Mouse (Mus musculus): ENCODE data around the gene Klk7. TPM values are rescaled to one million over a fixed set of nuclear protein-coding genes. Genes with fewer than 3 reads are reported as not detected.

Gene Klk7
- total RNA-seq (2017): not detected in 3 replicates

DNA sequence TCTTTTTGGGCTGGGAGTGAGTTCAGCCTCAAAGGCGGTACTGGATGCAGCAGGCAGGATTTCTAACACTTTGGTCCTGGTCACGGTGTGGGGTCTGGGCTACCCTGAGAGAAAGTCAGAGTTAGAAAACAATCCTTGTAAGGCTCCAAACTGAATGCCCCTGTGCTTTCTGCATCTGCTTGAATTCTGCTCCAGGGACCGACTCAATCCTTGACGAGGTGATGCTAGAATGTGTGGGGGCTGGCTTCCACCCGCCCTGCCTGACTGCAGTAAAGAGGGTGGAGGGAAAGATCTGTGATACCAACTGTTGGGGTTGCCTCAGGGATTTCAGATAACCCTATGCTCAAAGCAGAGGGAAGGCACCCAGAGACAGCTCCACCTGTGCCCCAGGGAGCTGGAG lies at the start of gene Klk7:
Gene Klk7, plus strand, starts transcription at position 301 of the 400 bp plus-strand sequence.
- ATAC-seq (replicated peaks; ENCODE audit: insufficient number of reproducible peaks, low FRiP score, low TSS enrichment, poor library complexity, severe bottlenecking): no peak

DNA sequence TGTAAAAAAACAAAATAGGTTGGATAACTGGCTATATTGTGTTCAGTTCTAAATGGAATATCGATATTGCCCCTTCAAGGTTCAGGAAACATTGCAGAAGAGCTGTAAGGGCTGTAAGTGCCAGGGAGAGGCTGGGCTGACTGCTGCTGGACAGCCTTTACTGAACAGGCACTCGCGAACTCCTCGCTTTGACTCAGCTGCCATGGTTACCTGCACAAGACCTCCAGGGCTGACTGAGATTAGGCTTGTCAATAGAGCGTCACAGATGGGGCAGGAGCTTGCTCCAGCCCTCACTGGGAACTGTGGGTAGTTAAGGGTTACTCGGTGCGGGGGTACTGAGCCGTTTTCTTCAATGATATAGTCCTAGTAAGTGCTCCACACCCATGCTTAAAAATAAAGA lies 44.6 kb upstream of the Klk7 start:
- no peak for ATAC-seq (replicated peaks; ENCODE audit: insufficient number of reproducible peaks, low FRiP score, low TSS enrichment, poor library complexity, severe bottlenecking)

DNA sequence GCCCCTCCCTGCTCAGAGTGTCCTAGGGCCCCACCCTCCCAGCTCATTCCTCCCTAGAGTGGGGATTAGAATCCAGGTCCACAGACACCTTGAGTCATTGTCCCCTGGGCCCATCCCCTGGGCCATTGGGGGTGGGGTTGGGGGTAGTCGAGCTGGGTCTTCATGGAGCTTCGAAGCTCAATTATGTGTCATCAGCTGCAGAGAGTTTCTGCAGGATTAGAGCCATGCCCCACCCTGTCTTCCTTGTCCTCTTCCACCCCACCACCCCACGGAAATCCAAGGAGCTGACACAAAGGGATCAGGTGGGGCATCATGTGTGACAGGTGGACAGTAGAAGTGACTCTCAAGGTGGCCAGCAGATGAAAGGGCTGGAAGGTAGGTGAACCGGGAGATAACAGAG lies 42.5 kb upstream of the Klk7 start, which contains the start of gene Klk12:
Gene Klk12, plus strand, starts transcription at position 301 of the 400 bp plus-strand sequence.
- ATAC-seq (replicated peaks; ENCODE audit: insufficient number of reproducible peaks, low FRiP score, low TSS enrichment, poor library complexity, severe bottlenecking): no peak

DNA sequence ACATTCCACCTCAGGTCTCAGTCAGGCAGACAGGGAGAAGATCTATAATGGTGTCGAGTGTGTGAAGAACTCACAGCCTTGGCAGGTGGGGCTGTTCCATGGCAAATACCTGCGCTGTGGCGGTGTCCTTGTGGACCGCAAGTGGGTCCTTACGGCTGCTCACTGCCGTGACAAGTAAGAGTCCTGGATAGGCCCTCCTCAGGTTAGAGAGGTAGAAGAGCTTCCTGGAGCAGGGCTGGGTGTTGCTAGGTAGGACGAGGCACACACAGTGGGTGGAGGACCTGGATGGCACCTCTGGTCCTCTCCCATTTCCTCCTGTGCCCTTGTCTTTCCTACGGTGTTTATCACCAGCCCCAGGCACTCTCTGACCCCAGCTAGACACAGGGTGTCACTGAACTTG lies 41.5 kb upstream of the Klk7 start:
- ATAC-seq (replicated peaks; ENCODE audit: insufficient number of reproducible peaks, low FRiP score, low TSS enrichment, poor library complexity, severe bottlenecking): no peak

DNA sequence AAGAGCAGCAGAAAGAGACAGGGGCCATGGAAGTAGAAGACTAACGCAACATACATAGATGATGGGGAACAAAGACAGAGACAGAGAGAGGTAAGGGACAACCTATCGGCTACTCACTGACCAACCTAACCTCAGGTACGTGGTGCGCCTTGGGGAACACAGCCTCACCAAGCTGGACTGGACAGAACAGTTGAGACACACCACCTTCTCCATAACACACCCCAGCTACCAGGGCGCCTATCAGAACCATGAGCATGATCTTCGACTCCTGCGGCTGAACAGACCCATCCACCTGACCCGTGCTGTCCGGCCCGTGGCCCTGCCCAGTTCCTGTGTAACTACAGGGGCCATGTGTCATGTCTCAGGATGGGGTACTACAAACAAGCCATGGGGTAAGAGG lies 40.4 kb upstream of the Klk7 start:
- no peak for ATAC-seq (replicated peaks; ENCODE audit: insufficient number of reproducible peaks, low FRiP score, low TSS enrichment, poor library complexity, severe bottlenecking)

DNA sequence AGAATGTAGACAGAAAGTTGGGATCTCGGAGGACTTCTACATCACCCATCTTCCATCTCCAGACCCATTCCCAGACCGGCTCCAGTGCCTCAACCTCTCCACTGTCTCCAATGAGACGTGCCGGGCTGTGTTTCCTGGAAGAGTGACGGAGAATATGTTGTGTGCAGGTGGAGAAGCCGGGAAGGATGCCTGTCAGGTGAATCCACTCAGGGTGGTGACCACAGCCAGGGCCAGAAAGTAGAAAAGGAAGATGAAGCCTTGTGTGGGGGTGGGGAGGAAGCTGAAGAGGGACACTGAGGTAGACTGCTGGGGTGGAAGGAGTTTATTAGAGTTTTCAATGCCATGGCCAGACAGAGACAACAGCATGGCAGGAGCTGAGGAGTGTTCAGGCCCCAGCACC lies 39.2 kb upstream of the Klk7 start:
- no peak for ATAC-seq (replicated peaks; ENCODE audit: insufficient number of reproducible peaks, low FRiP score, low TSS enrichment, poor library complexity, severe bottlenecking)

DNA sequence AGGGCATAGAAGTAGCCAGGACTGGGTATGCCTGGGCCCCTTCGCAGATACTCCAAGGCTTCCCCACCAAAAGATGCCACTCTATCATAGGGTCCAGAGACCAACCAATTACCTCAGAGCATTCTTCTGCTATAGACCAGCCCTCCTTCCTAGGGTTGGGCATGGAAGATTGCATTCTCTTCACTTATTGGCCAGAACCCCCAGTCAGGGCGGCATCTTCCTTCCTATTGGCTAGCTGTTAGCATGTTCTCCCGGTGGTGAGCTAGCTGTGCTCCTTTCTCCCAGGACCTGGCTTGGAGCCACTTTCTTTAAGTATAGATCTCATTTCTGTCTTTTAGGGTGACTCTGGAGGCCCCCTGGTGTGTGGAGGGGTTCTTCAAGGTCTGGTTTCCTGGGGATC lies 38.2 kb upstream of the Klk7 start:
- no peak for ATAC-seq (replicated peaks; ENCODE audit: insufficient number of reproducible peaks, low FRiP score, low TSS enrichment, poor library complexity, severe bottlenecking)

DNA sequence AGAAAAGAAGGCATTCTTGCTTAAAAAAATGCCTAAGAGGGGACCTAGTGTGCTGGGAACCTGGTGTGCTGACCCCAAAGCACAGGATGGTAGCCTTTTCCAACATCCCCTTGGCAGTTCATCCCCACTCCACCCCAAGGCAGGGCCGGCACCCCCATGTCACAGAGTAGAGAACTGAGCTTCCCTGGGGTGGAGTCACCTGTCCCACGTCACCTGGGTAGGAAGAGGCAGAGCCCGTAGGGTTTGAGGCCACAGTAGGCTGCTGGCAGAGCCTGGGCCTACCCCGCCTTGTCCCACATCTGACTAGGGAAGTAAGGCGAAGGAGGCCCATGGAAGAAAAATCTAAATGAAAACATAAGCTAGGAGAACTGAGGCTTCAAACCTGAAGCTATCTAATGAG lies 36.7 kb upstream of the Klk7 start, which contains the start of gene Klk11:
Gene Klk11, plus strand, starts transcription at position 241 of the 400 bp plus-strand sequence.
- ATAC-seq (replicated peaks; ENCODE audit: insufficient number of reproducible peaks, low FRiP score, low TSS enrichment, poor library complexity, severe bottlenecking): no peak

DNA sequence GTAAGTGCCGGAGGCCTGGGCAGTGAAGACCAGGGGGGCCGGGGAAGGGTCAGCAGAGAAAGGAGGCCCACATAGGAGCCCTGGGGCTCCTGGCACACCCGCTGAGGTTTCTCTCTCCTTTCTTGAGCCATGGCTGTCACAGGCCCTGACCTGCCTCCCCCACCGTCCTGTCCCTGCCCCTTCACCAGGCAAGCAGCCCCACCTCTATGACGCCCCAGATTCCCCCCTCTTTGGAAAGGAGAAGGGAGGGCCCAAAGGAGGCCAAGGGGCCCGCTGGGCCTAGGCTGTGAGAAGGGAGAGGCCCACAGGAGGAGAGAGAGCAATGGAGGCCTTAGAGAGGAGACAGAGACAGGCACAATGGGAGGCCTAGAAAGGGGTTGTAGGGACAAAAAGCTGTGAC lies 36.3 kb upstream of the Klk7 start:
- no peak for ATAC-seq (replicated peaks; ENCODE audit: insufficient number of reproducible peaks, low FRiP score, low TSS enrichment, poor library complexity, severe bottlenecking)

DNA sequence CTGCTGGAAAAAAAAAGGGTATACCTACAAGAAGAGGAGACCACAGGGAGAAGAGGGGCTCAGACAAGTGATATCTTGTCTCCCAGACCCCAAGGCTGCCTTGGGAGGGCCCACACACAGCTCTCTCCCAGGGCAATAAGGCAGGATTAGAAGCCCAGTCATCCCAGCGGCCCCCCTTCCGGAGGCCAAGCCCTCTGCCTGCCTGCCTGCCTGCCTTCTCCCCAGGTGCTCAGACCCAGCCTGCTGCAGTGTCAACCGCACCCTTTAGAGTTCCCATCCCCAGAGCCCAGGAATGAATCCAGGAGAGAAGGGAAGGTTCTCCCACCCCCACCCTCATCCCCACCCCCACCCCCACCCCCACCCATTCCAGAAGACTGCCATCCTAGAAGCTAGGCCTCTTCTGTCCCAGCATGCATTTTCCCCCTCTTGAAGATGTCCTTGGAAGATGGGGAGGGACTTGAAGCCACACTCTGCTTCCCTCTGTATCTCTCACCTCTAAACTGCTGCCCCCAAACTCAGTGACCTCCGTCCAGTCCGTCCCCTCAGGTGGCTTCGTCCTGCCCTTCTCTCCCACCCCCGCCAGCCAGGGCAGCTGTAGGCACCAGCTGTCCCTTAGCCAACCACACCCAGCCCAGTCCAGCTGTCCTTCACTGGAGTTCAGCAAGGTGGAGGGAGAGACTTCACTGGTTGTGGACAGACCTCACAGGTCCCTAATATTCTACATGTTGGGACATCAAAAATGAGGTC lies 35.6 kb upstream of the Klk7 start:
- ATAC-seq (replicated peaks; ENCODE audit: insufficient number of reproducible peaks, low FRiP score, low TSS enrichment, poor library complexity, severe bottlenecking): no peak

DNA sequence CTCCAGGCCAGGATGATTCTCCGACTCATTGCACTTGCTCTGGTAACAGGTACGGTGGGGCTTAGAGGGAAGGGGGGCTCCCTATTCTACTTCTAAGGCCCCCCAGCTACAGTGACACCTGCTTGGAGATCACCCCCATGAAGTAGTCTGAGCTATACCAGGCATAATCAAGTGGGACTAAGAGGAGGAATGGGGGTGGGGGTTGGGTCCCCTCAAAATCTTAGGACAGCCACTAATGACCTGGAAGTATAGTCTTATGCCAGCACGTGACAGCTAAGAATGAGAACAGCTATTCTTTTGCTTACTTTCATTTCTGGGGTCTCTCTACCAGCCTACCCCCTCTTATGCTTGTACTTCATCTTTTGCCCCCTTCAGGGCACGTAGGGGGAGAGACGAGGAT lies 34.6 kb upstream of the Klk7 start:
- no peak for ATAC-seq (replicated peaks; ENCODE audit: insufficient number of reproducible peaks, low FRiP score, low TSS enrichment, poor library complexity, severe bottlenecking)

DNA sequence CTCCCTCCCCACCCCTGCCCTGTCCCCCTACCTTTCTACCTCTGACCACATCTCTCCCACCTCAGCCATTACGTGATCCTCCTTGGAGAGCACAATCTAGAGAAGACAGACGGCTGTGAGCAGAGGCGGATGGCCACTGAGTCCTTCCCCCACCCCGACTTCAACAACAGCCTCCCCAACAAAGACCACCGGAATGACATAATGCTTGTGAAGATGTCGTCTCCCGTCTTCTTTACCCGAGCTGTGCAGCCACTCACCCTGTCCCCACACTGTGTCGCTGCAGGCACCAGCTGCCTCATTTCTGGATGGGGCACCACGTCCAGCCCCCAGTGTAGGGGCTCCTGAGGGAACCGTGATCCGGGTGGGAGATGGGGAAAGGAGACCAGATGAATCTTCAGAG lies 33.7 kb upstream of the Klk7 start:
- no peak for ATAC-seq (replicated peaks; ENCODE audit: insufficient number of reproducible peaks, low FRiP score, low TSS enrichment, poor library complexity, severe bottlenecking)

DNA sequence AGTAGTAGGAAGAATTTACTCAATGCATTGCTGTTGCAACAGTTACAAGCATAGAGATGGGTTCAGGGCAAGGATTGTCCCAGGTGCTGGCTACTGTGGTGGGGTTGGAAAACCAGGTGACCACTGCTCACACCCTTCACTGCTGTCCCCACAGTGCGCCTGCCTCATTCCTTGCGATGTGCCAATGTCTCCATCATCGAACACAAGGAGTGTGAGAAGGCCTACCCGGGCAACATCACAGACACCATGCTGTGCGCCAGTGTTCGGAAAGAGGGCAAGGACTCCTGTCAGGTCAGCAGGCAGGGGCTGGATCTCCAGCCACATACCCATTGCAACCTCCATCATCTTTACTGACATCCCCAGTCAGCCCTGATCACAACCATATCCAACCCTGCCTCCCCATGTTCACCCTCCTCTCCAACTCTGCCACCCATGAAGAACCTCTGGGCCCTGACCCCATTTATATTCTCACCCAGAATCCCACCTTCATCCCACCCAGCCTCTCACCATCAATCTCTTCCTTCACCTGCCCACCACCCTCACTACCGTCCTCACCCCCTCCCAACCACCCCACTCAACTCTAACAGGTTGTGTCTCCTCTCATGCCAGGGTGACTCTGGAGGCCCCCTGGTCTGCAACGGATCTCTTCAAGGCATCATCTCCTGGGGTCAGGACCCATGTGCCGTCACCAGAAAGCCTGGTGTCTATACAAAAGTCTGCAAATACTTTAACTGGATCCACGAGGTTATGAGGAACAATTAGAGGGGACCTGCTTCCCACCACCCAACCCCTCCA lies 32.7 kb upstream of the Klk7 start:
- ATAC-seq (replicated peaks; ENCODE audit: insufficient number of reproducible peaks, low FRiP score, low TSS enrichment, poor library complexity, severe bottlenecking): no peak

DNA sequence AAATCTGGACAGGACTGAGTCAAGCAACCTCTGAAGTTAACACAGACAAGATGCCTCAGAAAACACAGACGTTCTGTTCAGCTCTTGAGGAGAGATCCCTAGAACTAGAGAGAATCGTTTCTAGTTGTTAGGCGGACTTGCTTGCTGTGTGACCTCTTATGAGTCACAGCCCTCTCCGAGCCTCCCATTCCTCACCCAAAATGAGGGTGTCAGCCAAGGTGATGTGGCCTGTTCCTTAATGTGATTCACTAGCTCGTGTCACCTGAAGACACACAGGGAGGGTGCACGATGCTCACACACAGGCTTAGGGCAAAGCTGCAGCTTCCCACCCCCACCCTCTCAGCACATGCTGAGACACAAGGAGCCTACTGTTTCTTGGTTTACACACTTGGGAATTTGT lies 30.9 kb upstream of the Klk7 start:
- ATAC-seq (replicated peaks; ENCODE audit: insufficient number of reproducible peaks, low FRiP score, low TSS enrichment, poor library complexity, severe bottlenecking): no peak

DNA sequence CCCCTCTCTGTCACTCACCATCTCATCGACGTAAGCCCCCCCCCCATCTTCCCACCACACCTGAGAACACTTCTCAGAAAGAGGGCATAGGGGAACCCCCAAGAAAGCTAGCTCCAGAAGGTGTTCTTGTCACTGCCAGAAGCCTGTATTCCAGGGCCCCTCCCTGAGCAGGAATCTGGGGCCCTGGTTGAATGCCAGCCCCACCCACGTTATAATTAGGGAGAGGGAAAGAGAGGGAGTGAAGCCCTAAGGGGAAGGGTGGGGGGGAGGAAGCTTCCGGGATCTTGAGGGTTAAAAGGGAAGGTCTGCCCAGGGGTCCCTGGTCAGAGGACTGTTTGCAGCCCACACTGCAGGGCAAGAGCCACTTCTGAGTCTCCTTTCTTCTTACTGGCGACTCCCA lies 30.3 kb upstream of the Klk7 start, which contains the start of gene Klk10:
Gene Klk10, plus strand, starts transcription at position 290 of the 400 bp plus-strand sequence.
- no peak for ATAC-seq (replicated peaks; ENCODE audit: insufficient number of reproducible peaks, low FRiP score, low TSS enrichment, poor library complexity, severe bottlenecking)

DNA sequence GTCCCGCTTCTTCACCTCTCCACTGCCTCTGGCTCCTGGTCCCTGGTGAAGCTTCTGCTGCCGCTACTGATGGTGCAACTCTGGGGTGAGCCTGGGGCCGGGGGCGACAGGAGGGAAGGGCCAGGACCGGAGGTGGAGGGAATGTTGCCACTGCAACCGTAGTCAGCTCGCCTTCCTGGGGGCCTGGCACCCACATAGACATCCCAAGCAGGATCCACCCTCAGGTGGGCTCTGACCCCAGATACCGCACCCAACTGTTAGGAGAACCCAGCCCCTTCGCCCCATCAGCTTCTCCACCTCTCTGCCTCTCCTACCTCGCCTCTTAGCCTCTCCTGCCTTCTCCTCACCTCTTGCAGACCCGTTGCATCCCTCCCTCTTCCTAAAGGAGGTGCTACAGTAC lies 29.6 kb upstream of the Klk7 start:
- no peak for ATAC-seq (replicated peaks; ENCODE audit: insufficient number of reproducible peaks, low FRiP score, low TSS enrichment, poor library complexity, severe bottlenecking)

DNA sequence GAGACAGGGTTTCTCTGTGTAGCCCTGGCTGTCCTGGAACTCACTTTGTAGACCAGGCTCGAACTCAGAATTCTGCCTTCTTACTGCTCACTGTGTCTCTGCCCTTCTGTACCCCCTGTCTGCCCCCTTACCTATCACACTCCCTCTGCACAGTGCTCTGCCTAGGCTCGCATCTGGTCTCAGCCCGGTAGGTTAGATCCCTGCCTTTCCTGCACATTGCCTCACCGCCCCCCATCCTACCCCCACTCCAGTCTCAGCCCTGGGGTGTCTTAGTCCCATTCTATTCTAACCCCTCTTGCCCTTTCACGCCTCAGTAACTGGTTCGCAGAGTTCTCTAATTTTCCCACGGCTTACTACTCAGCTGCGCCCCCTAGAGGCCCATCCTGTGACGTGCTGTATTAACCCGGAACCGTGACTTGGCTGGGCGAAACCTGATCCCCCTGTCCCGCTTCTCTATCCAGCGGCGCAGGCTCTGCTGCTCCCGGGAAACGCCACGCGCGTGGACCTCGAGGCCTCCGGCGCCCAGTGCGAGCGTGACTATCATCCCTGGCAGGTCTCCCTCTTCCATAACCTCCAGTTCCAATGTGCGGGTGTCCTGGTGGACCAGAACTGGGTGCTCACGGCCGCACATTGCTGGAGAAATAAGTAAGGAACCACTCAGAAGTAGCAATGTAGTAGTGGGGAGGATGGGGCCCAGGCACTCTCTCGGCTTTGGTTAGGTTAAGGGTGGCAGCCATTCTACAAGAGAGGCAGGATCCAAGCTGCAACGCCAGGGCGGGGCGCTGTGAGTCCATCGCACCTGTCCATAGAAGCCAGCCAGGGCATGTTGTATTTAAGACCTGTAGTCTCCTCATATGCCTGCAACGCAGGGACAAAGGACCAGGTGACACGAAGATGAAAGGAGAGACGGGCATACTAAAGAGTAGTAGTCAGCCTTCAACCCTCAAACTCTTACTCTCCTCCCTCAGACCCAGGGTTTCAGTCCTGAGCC lies 28.5 kb upstream of the Klk7 start:
- peak; percentile 69; the same call in 1 of the 2 replicates for ATAC-seq (replicated peaks; ENCODE audit: insufficient number of reproducible peaks, low FRiP score, low TSS enrichment, poor library complexity, severe bottlenecking)

DNA sequence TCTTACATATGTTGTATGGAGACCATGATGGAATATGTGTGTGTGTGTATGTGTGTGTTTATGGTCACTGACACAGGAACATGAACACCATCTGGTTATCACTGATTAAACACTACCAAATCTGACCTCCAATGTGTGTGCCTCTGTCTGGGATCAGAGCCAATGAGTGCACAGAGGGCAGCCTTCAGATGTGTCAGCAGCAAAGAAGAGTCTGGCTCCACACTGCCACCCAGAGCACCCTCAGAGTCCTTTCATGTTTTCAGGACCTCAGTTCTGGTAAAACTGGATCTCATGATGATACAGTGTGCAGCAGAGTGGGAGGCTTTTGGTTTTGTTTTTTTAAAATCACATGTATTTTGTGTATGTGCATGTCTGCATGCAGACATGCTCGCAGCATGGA lies 25.8 kb upstream of the Klk7 start:
- ATAC-seq (replicated peaks; ENCODE audit: insufficient number of reproducible peaks, low FRiP score, low TSS enrichment, poor library complexity, severe bottlenecking): no peak

DNA sequence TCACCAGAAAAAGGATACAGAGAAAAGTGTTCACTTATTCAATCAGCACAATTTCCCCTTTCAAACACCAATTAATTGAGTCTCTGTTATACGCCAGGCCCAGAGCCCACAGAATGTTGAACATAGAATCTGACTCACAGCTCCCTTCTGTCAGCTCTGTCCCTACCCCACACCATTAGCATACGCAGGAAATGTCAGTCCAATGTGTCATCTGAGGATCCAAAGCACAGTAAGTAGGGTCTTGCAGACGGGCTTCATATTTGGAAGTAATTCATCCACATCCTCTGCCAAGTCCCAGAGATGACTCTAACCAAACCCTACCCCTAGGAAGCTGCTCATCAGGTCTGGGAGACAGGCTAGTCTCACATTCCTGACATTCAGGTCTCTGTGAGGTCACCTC lies 23.0 kb upstream of the Klk7 start:
- no peak for ATAC-seq (replicated peaks; ENCODE audit: insufficient number of reproducible peaks, low FRiP score, low TSS enrichment, poor library complexity, severe bottlenecking)

Measured in monocyte, adult 5-6 weeks (primary cell).